Mouse (Mus musculus) G1E (cell line): ENCODE measurements around the gene Aldh3a2. TPM values are rescaled to one million over a fixed set of nuclear protein-coding genes. Genes with fewer than 3 reads are reported as not detected.

Experiments
- ATAC-seq: 2 replicates; pipeline ENCODE4 v1.8.0; 2016; ENCODE audit warnings: mild to moderate bottlenecking; ENCODE audit not compliant: insufficient number of reproducible peaks, poor library complexity, low FRiP score, severe bottlenecking; ENCODE audit errors: extremely low read depth
- DNase-seq: peaks from one replicate; pipeline ENCODE4 v3.0.0; 2012; ENCODE audit warnings: low spot score
- H3K27me3 ChIP-seq: 2 replicates; pipeline ENCODE4 v1.6.1; 2012; ENCODE audit warnings: mild to moderate bottlenecking, low read length, inconsistent platforms; ENCODE audit not compliant: insufficient read depth
- H3K36me3 ChIP-seq: replicated peaks from 2 replicates; pipeline ENCODE3; 2012; ENCODE audit warnings: mild to moderate bottlenecking, inconsistent platforms
- H3K4me1 ChIP-seq: 2 replicates; pipeline ENCODE4 v1.6.1; 2012; ENCODE audit warnings: low read depth, low read length, inconsistent platforms, mixed read lengths; ENCODE audit not compliant: insufficient read depth
- H3K4me3 ChIP-seq: 2 replicates; pipeline ENCODE4 v1.5.1; 2012; ENCODE audit warnings: low read depth, mild to moderate bottlenecking, inconsistent platforms, low read length, moderate library complexity, mixed read lengths
- H3K9me3 ChIP-seq: replicated peaks from 2 replicates; pipeline ENCODE4 v1.6.1; 2012; ENCODE audit warnings: inconsistent platforms
- CTCF ChIP-seq: IDR thresholded peaks from 2 replicates; pipeline ENCODE4 v1.5.1; 2012; ENCODE audit warnings: low read depth, low read length, inconsistent platforms, mixed read lengths
- GATA1 ChIP-seq: IDR thresholded peaks from 2 replicates; pipeline ENCODE4 v1.6.1; 2012; ENCODE audit warnings: borderline replicate concordance, low read length, inconsistent platforms, mixed read lengths
- GATA2 ChIP-seq: IDR thresholded peaks from 2 replicates; pipeline ENCODE4 v1.6.1; 2012; ENCODE audit warnings: low read depth, low read length, inconsistent platforms, borderline replicate concordance
- POLR2AphosphoS5 ChIP-seq: IDR thresholded peaks from 2 replicates; pipeline ENCODE4 v1.6.1; 2012; ENCODE audit warnings: low read depth, low read length, inconsistent platforms; ENCODE audit not compliant: insufficient replicate concordance
- TAL1 ChIP-seq: conservative IDR thresholded peaks from 2 replicates; pipeline ENCODE4 v1.6.1; 2012; ENCODE audit warnings: low read depth, low read length, inconsistent platforms, mixed read lengths
- polyA plus RNA-seq: library from polyadenylated mRNA; stranded (reverse); fragments of >175 nt; gene quantifications from 2 replicates; pipeline ENCODE4 v1.2.3, GENCODE M21; 2012
- total RNA-seq, 2 experiments: library from RNA; stranded (forward) in 1 of 2; stranded (reverse) in 1 of 2; fragments of 200-1000 nt in 1 of 2; fragments of >200 nt in 1 of 2; fragmentation: Nextera tagmentation in 1 of 2; gene quantifications; 2 replicates each; pipeline ENCODE4 v1.2.3; 2014 to 2017

Gene Aldh3a2
- total and polyA plus RNA-seq, 3 experiments = 3.7 to 27.0 (median 26.0) TPM

- H3K27me3 ChIP-seq = peaks cover 24% of the 10 kb centered on the region
- ATAC-seq = no peak
- H3K9me3 ChIP-seq = no peaks in the 10 kb centered on the region
- H3K36me3 ChIP-seq = no peaks in the 10 kb centered on the region
- no peak for DNase-seq
- peak overlapping the region; percentile 30; the same call in 1 of the 2 replicates for H3K4me3 ChIP-seq
- peaks cover 3% of the 10 kb centered on the region; the same call in 1 of the 2 replicates for H3K4me1 ChIP-seq
- TF ChIP-seq GATA1 (no peak), TAL1 (no peak), GATA2 (no peak), POLR2AphosphoS5 (no peak), CTCF (no peak)
These were observed 33.6 kb upstream of the Aldh3a2 start for GRCm38 (mm10) chr11:61300716-61301392.

DNA sequence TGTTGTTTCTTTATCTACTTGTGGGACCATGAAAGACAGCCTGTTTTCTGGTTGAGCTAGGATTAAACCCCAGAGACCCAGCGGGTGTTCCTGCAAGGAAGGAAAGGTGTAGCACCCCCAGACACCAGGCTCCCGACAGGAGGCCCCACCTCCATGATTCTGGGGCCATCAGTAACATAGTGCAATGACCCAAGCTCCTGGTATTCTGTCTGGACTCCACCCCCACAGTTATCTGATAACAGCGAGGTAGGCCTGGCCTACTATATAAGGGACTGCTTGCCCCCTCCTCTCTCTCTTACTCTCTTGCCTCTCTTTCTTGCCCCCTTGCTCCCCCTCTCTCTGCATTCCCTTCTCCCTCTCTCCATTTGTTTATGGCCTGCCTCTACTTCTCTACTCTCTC is 32.9 kb upstream of the Aldh3a2 start:
- TF ChIP-seq GATA1 (no peak), TAL1 (no peak), GATA2 (no peak), CTCF (no peak), POLR2AphosphoS5 (no peak)
- no peaks in the 10 kb centered on the region for H3K36me3 ChIP-seq
- no peak overlapping the region for H3K4me3 ChIP-seq
- peaks cover 24% of the 10 kb centered on the region for H3K27me3 ChIP-seq
- H3K4me1 ChIP-seq = peaks cover 3% of the 10 kb centered on the region; the same call in 1 of the 2 replicates
- no peak for ATAC-seq
- no peak for DNase-seq
- H3K9me3 ChIP-seq = no peaks in the 10 kb centered on the region

DNA sequence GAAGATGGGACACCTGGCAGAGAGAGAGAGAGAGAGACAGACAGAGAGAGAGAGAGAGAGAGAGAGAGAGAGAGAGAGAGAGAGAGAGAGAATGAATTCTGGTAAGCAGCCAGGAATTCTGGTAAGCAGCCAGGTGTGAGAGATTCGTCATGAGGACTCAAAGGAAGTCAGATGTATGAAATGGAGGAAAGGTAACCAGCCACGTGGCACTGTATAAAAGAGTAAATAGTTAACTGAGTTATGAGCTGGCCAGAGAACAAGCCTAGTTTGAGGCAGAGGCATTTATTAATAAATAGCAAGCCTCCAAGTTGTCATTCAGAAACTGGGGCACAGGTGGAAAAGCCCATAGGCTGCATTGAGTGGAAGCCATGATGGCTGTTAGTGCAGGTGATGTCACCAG is 30.6 kb upstream of the Aldh3a2 start:
- Histone ChIP-seq H3K27me3 (peaks cover 24% of the 10 kb centered on the region), H3K36me3 (no peaks in the 10 kb centered on the region), H3K4me1 (peaks cover 3% of the 10 kb centered on the region; the same call in 1 of the 2 replicates), H3K4me3 (no peak overlapping the region), H3K9me3 (no peaks in the 10 kb centered on the region)
- TF ChIP-seq TAL1 (no peak), GATA1 (no peak), POLR2AphosphoS5 (no peak), GATA2 (no peak), CTCF (no peak)
- ATAC-seq (no peak), DNase-seq (no peak)

DNA sequence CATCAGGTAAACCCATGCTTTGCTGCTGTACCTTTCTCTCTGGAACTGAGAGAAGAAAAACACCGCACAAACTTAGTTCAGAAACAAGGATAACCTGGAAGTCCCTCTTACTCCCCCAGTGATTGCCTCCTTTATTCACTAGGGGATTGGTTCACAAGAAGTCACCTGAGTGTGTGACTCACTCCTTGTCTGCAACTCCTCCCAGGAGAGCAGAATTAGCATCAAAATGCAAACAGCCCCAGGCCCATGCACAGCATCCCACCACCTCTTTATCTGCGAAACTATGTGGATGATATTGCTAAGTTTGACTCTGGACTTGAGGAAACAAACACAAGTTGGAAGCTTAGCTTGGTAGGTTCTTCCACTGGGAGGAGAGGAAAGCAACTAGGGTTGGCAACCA is 30.1 kb upstream of the Aldh3a2 start:
- no peak for DNase-seq
- no peak for TF ChIP-seq POLR2AphosphoS5
- TF ChIP-seq GATA1 = no peak
- no peak for TF ChIP-seq GATA2
- TF ChIP-seq CTCF = no peak
- TF ChIP-seq TAL1 = no peak
- ATAC-seq = no peak
- H3K27me3 ChIP-seq = peaks cover 24% of the 10 kb centered on the region
- no peaks in the 10 kb centered on the region for H3K9me3 ChIP-seq
- H3K36me3 ChIP-seq = no peaks in the 10 kb centered on the region
- H3K4me3 ChIP-seq = no peak overlapping the region
- H3K4me1 ChIP-seq = peaks cover 3% of the 10 kb centered on the region; the same call in 1 of the 2 replicates

DNA sequence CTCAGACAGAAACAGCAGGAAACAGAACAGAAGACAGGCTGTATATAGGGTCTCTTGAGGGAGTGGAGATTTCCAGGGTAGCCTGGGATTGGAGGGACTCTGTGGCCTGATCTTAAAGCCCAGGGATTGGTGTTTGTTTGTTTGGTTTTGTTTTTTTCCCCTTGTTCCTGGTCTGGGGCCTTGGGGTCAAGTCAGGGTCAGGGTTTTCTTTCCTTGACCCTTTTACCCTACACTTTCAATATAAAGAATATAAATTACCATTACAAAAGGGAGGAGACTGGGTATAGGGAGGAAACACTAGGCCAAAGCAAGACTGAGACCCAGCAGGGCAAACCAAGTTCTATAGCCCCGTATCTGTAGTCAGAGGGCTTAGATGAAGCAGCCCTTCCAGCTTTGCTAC is 29.3 kb upstream of the Aldh3a2 start:
- no peak overlapping the region for H3K4me3 ChIP-seq
- peaks cover 3% of the 10 kb centered on the region; the same call in 1 of the 2 replicates for H3K4me1 ChIP-seq
- H3K36me3 ChIP-seq = no peaks in the 10 kb centered on the region
- DNase-seq = no peak
- no peak for TF ChIP-seq TAL1
- no peak for TF ChIP-seq GATA1
- no peak for TF ChIP-seq POLR2AphosphoS5
- TF ChIP-seq CTCF = no peak
- no peak for TF ChIP-seq GATA2
- no peaks in the 10 kb centered on the region for H3K9me3 ChIP-seq
- H3K27me3 ChIP-seq = peaks cover 19% of the 10 kb centered on the region
- no peak for ATAC-seq

DNA sequence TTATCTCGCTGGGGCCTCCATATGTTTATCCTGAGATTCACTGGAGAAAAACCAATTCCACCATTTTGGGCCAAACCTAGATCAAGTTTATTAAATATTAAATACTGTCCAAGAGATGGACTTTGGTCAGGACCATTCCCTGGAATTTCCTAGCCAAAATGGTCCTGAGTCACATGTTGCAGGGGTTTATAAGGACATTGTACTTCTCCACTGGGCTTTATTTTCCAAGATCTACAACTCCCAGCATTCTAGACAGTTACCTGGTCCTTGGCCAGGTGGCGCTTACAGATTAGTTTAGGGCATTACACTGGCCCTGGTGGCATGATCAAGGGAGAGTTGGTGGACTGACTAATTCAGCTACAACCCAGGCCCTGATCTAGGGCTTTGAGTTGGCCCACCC is 28.3 kb upstream of the Aldh3a2 start:
- Histone ChIP-seq H3K4me1 (no peaks in the 10 kb centered on the region), H3K36me3 (no peaks in the 10 kb centered on the region), H3K27me3 (peaks cover 14% of the 10 kb centered on the region), H3K4me3 (no peak overlapping the region), H3K9me3 (no peaks in the 10 kb centered on the region)
- no peak for DNase-seq
- ATAC-seq = no peak
- TF ChIP-seq TAL1 (no peak), CTCF (no peak), GATA2 (no peak), POLR2AphosphoS5 (no peak), GATA1 (no peak)

- DNase-seq (no peak), ATAC-seq (no peak)
- Histone ChIP-seq H3K4me3 (no peak overlapping the region), H3K36me3 (no peaks in the 10 kb centered on the region), H3K27me3 (peaks cover 17% of the 10 kb centered on the region), H3K4me1 (no peaks in the 10 kb centered on the region), H3K9me3 (no peaks in the 10 kb centered on the region)
- TF ChIP-seq POLR2AphosphoS5 = no peak
These were observed 27.2 kb upstream of the Aldh3a2 start for GRCm38 (mm10) chr11:61294431-61294830.
